Mouse (Mus musculus) heart, postnatal 25 days (tissue): ENCODE data around the gene Nup62. TPM values are rescaled to one million over a fixed set of nuclear protein-coding genes. Genes with fewer than 3 reads are reported as not detected.

ENCODE experiments used
- microRNA-seq: library from miRNA; unstranded; fragments of <30 nt; microRNA quantifications from one replicate; pipeline ENCODE4 v1.2.0, GENCODE M21; 2022
- total RNA-seq, 2 experiments: library from RNA; stranded (reverse); gene quantifications; 2 replicates each; pipeline ENCODE4 v1.2.3; 2021

Nup62 gene
- total RNA-seq, 2 experiments from 2014 or later = 26.0 to 28.6 TPM

Small RNA genes lying within 50 kb of the gene (microRNA-seq; reads per million reads assigned to microRNA genes)
- gene Mir707 = not detected

Other genes with a start within 250 kb of the Nup62 start
- gene Napsa, start 243.7 kb upstream of the Nup62 start, total RNA-seq = under 1 TPM; 0.31 to 0.64 TPM
- 1 to 10 TPM; 1.9 to 2.3 TPM for gene Kcnc3, start 225.4 kb upstream of the Nup62 start, total RNA-seq
- gene Myh14, start 145.2 kb upstream of the Nup62 start, total RNA-seq = 10 to 100 TPM; 72.2 to 80.8 TPM
- not detected for gene Izumo2, start 107.3 kb upstream of the Nup62 start, total RNA-seq
- gene Vrk3, start 67.7 kb upstream of the Nup62 start, total RNA-seq = 10 to 100 TPM; 22.8 to 24.3 TPM
- under 1 TPM in 1 of 2 experiments, not detected in 1; 0.21 TPM for gene Zfp473, start 65.0 kb upstream of the Nup62 start, total RNA-seq
- 1 to 10 TPM in 1 of 2 experiments, under 1 TPM in 1; 0.62 to 2.2 TPM for gene Il4i1, start 299 bp downstream of the Nup62 start, total RNA-seq
- 10 to 100 TPM; 63.7 to 64.5 TPM for gene Atf5, start 570 bp downstream of the Nup62 start, total RNA-seq
- gene Akt1s1, start 32.9 kb downstream of the Nup62 start, total RNA-seq = 10 to 100 TPM; 61.8 to 75.9 TPM
- gene Tbc1d17, start 33.0 kb downstream of the Nup62 start, total RNA-seq = 10 to 100 TPM; 44.3 to 47.0 TPM
- 10 to 100 TPM; 16.0 to 16.6 TPM for gene Pnkp, start 41.1 kb downstream of the Nup62 start, total RNA-seq
- 100 to 1,000 TPM; 153 to 165 TPM for gene Ptov1, start 53.7 kb downstream of the Nup62 start, total RNA-seq
- 10 to 100 TPM; 66.7 to 73.9 TPM for gene Med25, start 76.6 kb downstream of the Nup62 start, total RNA-seq
- gene Fuz, start 80.0 kb downstream of the Nup62 start, total RNA-seq = 10 to 100 TPM; 12.9 to 15.0 TPM
- 10 to 100 TPM; 72.5 to 73.1 TPM for gene Ap2a1, start 113.4 kb downstream of the Nup62 start, total RNA-seq
- not detected for gene Tsks, start 127.1 kb downstream of the Nup62 start, total RNA-seq
- gene Cpt1c, start 158.8 kb downstream of the Nup62 start, total RNA-seq = 1 to 10 TPM; 2.7 to 3.1 TPM
- gene Prmt1, start 170.5 kb downstream of the Nup62 start, total RNA-seq = 100 to 1,000 TPM; 105 to 111 TPM
- 10 to 100 TPM; 28.3 to 30.9 TPM for gene Irf3, start 181.6 kb downstream of the Nup62 start, total RNA-seq
- gene Bcl2l12, start 182.6 kb downstream of the Nup62 start, total RNA-seq = 10 to 100 TPM; 10.2 to 11.2 TPM
- gene Scaf1, start 200.3 kb downstream of the Nup62 start, total RNA-seq = 10 to 100 TPM; 45.5 to 49.7 TPM
- gene Rras, start 201.9 kb downstream of the Nup62 start, total RNA-seq = 10 to 100 TPM; 48.9 to 56.6 TPM
- 10 to 100 TPM; 23.2 to 27.7 TPM for gene Prr12, start 236.8 kb downstream of the Nup62 start, total RNA-seq
- 10 to 100 TPM; 25.7 to 27.8 TPM for gene Nosip, start 246.3 kb downstream of the Nup62 start, total RNA-seq
- gene Prrg2, start 246.6 kb downstream of the Nup62 start, total RNA-seq = 1 to 10 TPM; 6.8 to 7.1 TPM